Mouse (Mus musculus) midbrain, embryonic 11.5 days (tissue): ENCODE data around the gene Elavl4. TPM values are rescaled to one million over a fixed set of nuclear protein-coding genes. Genes with fewer than 3 reads are reported as not detected.

ENCODE experiments used
- ATAC-seq: fragments of 200-750 bp; cut with Nextera tagmentation; 2 replicates; pipeline ENCODE4 v1.8.0; 2017; ENCODE audit warnings: moderate TSS enrichment, moderate library complexity; ENCODE audit not compliant: low FRiP score
- DNase-seq: peaks from one replicate; pipeline ENCODE4 v3.0.0; 2015; ENCODE audit warnings: low spot score; ENCODE audit errors: missing footprints
- H3K27ac ChIP-seq: fragments of 300-500 bp; sonication (generic); 2 replicates; pipeline ENCODE4 v1.5.1; 2014; ENCODE audit warnings: low read depth, low read length
- H3K27me3 ChIP-seq: fragments of 300-500 bp; sonication (generic); 2 replicates; pipeline ENCODE4 v1.6.1; 2014; ENCODE audit warnings: mild to moderate bottlenecking, low read length, moderate library complexity, mixed read lengths; ENCODE audit not compliant: control insufficient read depth, insufficient read depth
- H3K36me3 ChIP-seq: fragments of 300-500 bp; sonication (generic); 2 replicates; pipeline ENCODE4 v1.6.1; 2014; ENCODE audit warnings: mild to moderate bottlenecking, low read length, moderate library complexity, mixed read lengths; ENCODE audit not compliant: control insufficient read depth, insufficient read depth
- H3K4me1 ChIP-seq: fragments of 300-500 bp; sonication (generic); 2 replicates; pipeline ENCODE4 v1.6.1; 2014; ENCODE audit warnings: low read length; ENCODE audit not compliant: control insufficient read depth, insufficient read depth
- H3K4me2 ChIP-seq: fragments of 300-500 bp; sonication (generic); 2 replicates; pipeline ENCODE4 v1.6.1; 2014; ENCODE audit warnings: mild to moderate bottlenecking, moderate library complexity
- H3K4me3 ChIP-seq: fragments of 300-500 bp; sonication (generic); 2 replicates; pipeline ENCODE4 v1.5.1; 2014; ENCODE audit warnings: low read depth, low read length
- H3K9ac ChIP-seq: fragments of 300-500 bp; sonication (generic); 2 replicates; pipeline ENCODE4 v1.6.1; 2014; ENCODE audit warnings: low read length
- H3K9me3 ChIP-seq: fragments of 300-500 bp; sonication (generic); 2 replicates; pipeline ENCODE4 v1.6.1; 2016; ENCODE audit warnings: low read length; ENCODE audit not compliant: control insufficient read depth
- WGBS: fragments of 180-500 bp; shearing (Covaris S2); extraction: QIAGEN DNeasy Blood & Tissue Kit; methylation state at CpG from one replicate; pipeline ENCODE4 v1.1.7; 2014; 5-methylcytosine and 5-hydroxymethylcytosine counted together
- polyA plus RNA-seq: library from polyadenylated mRNA; unstranded; fragments of >200 nt; fragmentation: Nextera tagmentation; extraction: Ambion mirVana; gene quantifications from 2 replicates; pipeline ENCODE4 v1.2.1, GENCODE M21; 2014

The Elavl4 gene
- polyA plus RNA-seq, 1 experiment from 2014 or later, result 240 TPM

DNA sequence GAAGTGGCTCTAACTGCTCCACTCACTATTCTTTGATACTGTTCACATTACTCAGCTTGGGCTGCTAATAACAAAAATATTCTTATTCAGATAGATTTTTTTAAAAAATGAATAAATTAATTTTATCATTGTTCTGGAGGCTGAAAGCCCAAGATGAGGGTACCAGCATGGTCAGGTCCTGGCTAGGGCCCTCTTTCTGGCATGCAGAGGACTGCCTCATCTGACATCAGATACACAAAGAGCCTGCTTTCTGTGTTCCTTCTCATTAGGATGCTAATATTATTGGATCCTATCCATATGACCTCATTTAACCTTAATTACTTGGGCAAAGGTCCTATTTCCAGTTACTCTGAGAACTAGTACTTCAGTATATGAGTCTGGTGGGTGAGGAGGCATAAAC is 108.8 kb downstream of the Elavl4 start:
- Histone ChIP-seq H3K27ac (no peak overlapping the region), H3K4me3 (no peak overlapping the region), H3K27me3 (no peaks in the 10 kb centered on the region), H3K9ac (no peak overlapping the region), H3K36me3 (peaks cover 6% of the 10 kb centered on the region; the same call in 1 of the 2 replicates), H3K4me2 (no peak overlapping the region), H3K4me1 (no peaks in the 10 kb centered on the region), H3K9me3 (no peaks in the 10 kb centered on the region)
- ATAC-seq (no peak), DNase-seq (no peak)

DNA sequence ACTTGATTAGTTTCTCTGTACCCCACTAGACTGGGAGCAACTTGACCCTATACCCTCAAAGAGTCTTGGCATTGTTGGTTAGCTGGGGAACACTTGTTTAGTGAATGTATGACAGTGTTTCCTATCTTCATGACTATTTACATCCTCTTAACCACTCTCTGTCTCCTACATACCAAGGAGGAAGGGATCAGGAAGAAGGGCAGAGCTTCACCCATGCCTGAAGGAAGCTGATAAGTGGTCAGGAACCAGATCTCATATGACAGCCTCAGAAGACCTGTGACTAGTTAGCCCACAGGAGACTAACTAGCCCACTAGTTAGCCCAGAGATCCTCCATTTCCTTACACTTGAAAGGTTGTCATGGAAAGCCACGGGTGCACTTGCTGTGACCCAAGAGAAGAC is 117.2 kb downstream of the Elavl4 start:
- no peaks in the 10 kb centered on the region for H3K27me3 ChIP-seq
- ATAC-seq (no peak), DNase-seq (no peak)
- H3K9me3 ChIP-seq, result no peaks in the 10 kb centered on the region
- H3K36me3 ChIP-seq, result no peaks in the 10 kb centered on the region
- no peak overlapping the region for H3K27ac ChIP-seq
- WGBS, result 50% methylated on average over 1 of the region's 1 CpGs
- no peak overlapping the region for H3K9ac ChIP-seq
- no peak overlapping the region for H3K4me2 ChIP-seq
- no peaks in the 10 kb centered on the region for H3K4me1 ChIP-seq
- no peak overlapping the region for H3K4me3 ChIP-seq

DNA sequence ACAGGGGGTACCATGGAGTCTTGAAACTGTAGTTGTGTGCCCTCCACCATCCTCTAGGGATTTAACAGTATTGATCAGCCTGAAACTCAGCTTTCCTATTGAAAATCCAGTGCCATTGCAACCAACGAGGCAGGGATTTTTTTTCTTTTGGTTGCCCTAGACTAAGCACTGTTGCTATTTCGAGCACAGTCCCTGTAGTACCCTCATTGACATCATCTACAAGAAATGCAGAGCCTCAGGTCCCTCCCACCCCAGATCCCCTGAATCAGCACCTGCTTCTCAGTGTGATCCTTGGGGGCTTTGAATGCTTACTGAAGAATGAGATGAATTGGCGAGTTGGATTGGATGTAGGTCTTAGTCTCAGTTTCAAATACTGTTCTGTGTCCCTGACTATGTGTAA is 119.4 kb downstream of the Elavl4 start:
- no peaks in the 10 kb centered on the region for H3K9me3 ChIP-seq
- ATAC-seq, result no peak
- DNase-seq, result no peak
- H3K4me1 ChIP-seq, result no peaks in the 10 kb centered on the region
- WGBS, result 79% methylated on average over 3 of the region's 3 CpGs
- H3K27me3 ChIP-seq, result no peaks in the 10 kb centered on the region
- H3K9ac ChIP-seq, result no peak overlapping the region
- H3K4me2 ChIP-seq, result no peak overlapping the region
- H3K36me3 ChIP-seq, result no peaks in the 10 kb centered on the region
- H3K4me3 ChIP-seq, result no peak overlapping the region
- no peak overlapping the region for H3K27ac ChIP-seq

DNA sequence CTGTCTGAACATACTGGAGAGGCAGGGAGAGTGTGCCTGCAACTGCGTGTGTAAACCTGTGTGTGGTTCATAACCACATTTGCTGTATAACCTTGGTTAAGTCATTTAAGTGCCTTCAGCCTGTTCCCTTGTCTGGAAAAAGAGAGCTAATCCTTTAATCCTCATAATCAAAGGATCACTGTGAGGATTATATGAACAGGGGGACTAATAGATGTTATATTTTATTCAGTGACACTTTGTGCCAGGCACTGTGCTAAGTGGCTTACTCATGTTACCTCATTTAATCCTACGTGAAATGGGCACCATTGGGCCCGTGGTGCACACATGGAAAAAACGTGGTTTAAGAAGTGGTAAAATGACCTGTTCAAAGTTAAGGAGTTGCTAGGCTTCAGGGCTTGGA is 119.9 kb downstream of the Elavl4 start:
- Histone ChIP-seq H3K4me2 (no peak overlapping the region), H3K36me3 (no peaks in the 10 kb centered on the region), H3K27me3 (no peaks in the 10 kb centered on the region), H3K9ac (no peak overlapping the region), H3K4me3 (no peak overlapping the region), H3K27ac (no peak overlapping the region), H3K4me1 (no peaks in the 10 kb centered on the region), H3K9me3 (no peaks in the 10 kb centered on the region)
- ATAC-seq, result no peak; the same call in 1 of the 2 replicates
- WGBS, result 65% methylated on average over 4 of the region's 4 CpGs
- no peak for DNase-seq

DNA sequence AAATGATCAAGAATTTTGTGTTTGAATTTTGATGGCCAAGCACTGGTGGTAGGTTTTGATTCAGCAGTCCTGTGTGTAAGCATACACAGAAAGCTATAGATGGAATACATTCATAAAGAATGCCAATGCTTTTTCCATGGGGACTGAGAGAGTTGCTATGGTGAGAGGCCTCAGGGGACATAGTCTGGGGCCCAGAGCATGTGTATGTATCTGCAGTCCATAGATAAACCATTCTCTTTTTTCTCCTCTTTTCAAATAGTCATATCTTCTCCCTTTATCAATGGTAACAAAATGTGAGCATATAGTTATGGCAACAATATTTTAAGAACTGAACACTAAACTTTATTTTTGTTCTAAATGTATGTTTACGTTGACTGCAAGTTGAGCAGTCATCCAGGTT is 122.1 kb downstream of the Elavl4 start:
- ATAC-seq (no peak), DNase-seq (no peak)
- 91% methylated on average over 1 of the region's 1 CpGs for WGBS
- Histone ChIP-seq H3K9me3 (no peaks in the 10 kb centered on the region), H3K27me3 (no peaks in the 10 kb centered on the region), H3K4me2 (no peak overlapping the region), H3K4me1 (no peaks in the 10 kb centered on the region), H3K36me3 (no peaks in the 10 kb centered on the region), H3K9ac (no peak overlapping the region), H3K27ac (no peak overlapping the region), H3K4me3 (no peak overlapping the region)

GRCm38 (mm10) chr4:110229238-110229637 is 122.5 kb downstream of the Elavl4 start:
- Histone ChIP-seq H3K36me3 (no peaks in the 10 kb centered on the region), H3K9ac (no peak overlapping the region), H3K27ac (no peak overlapping the region), H3K9me3 (no peaks in the 10 kb centered on the region), H3K4me2 (no peak overlapping the region), H3K27me3 (no peaks in the 10 kb centered on the region), H3K4me3 (no peak overlapping the region), H3K4me1 (no peaks in the 10 kb centered on the region)
- no peak for ATAC-seq
- DNase-seq, result no peak

- Histone ChIP-seq H3K27ac (no peak overlapping the region), H3K9me3 (no peaks in the 10 kb centered on the region), H3K4me2 (no peak overlapping the region), H3K4me3 (no peak overlapping the region), H3K9ac (no peak overlapping the region), H3K36me3 (no peaks in the 10 kb centered on the region), H3K27me3 (no peaks in the 10 kb centered on the region), H3K4me1 (no peaks in the 10 kb centered on the region)
- DNase-seq (no peak), ATAC-seq (no peak)
- WGBS, result 70% methylated on average over 8 of the region's 8 CpGs
Measured at GRCm38 (mm10) chr4:110227621-110228031, 124.1 kb downstream of the Elavl4 start.

GRCm38 (mm10) chr4:110225492-110225891 is 126.2 kb downstream of the Elavl4 start:
- Histone ChIP-seq H3K4me2 (no peak overlapping the region), H3K9me3 (no peaks in the 10 kb centered on the region), H3K9ac (no peak overlapping the region), H3K4me1 (no peaks in the 10 kb centered on the region), H3K36me3 (no peaks in the 10 kb centered on the region), H3K27ac (no peak overlapping the region), H3K4me3 (no peak overlapping the region), H3K27me3 (no peaks in the 10 kb centered on the region)
- ATAC-seq, result no peak
- DNase-seq, result no peak
- WGBS, result 87% methylated on average over 10 of the region's 10 CpGs

DNA sequence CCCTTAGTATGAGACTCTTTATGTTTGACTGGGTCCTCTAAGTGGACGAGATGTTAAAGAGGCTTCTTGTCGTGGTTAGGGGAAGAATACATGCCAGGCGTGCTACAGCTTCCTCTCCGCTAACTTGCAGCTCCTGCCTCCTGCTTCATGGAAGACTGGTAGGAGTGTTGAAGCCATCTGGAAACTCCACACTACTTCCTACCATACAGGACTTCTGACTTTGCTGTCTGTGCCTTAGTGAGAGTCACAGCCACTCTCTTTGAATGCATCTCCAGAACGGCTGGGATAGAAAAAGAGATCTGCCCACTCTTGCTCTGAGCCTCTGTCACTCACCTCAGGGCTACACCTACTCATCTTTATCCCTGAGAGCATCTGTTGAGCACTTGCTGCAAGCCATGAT is 132.9 kb downstream of the Elavl4 start:
- DNase-seq, result no peak
- H3K27me3 ChIP-seq, result no peaks in the 10 kb centered on the region

DNA sequence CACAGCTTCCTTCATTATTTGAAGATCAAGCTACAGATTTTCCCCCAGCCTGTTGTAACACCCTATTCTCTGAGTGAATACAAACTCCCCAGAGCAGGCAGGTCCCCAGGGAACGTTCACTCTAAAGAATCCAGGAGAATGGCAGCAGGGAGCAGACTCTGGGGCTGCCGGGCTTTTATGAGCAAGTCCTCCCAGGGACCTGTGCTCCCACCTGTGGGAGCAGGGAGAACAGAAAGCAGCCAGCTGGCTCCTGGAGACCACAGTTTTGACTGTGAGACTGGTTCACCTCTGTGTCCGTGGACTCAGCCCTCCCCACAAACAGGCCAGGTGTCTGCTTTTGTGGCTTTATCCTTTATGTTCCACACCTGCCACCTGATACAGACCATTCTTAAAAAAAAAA is 134.2 kb downstream of the Elavl4 start:
- no peak overlapping the region for H3K4me3 ChIP-seq
- no peaks in the 10 kb centered on the region for H3K9me3 ChIP-seq
- H3K9ac ChIP-seq, result no peak overlapping the region
- H3K36me3 ChIP-seq, result no peaks in the 10 kb centered on the region; the same call in 1 of the 2 replicates
- DNase-seq (no peak), ATAC-seq (no peak)
- no peak overlapping the region for H3K27ac ChIP-seq
- WGBS, result 57% methylated on average over 3 of the region's 3 CpGs
- H3K4me2 ChIP-seq, result no peak overlapping the region
- H3K4me1 ChIP-seq, result no peaks in the 10 kb centered on the region; the same call in 1 of the 2 replicates
- H3K27me3 ChIP-seq, result no peaks in the 10 kb centered on the region

More for the DNA sequence above, 132.9 kb downstream of the Elavl4 start:
- Histone ChIP-seq H3K9me3 (no peaks in the 10 kb centered on the region), H3K4me1 (no peaks in the 10 kb centered on the region; the same call in 1 of the 2 replicates), H3K4me3 (no peak overlapping the region), H3K36me3 (no peaks in the 10 kb centered on the region; the same call in 1 of the 2 replicates), H3K9ac (no peak overlapping the region), H3K27ac (no peak overlapping the region), H3K4me2 (no peak overlapping the region)
- WGBS, result 87% methylated on average over 5 of the region's 5 CpGs
- ATAC-seq, result no peak
